Mouse (Mus musculus) cortical plate, adult 2 months (tissue): ENCODE measurements around the gene Cblc.

ENCODE experiments used
- CTCF ChIP-seq: fragments of 200-500 bp; IDR thresholded peaks from 2 replicates; pipeline ENCODE4 v1.5.1; 2011; ENCODE audit warnings: mild to moderate bottlenecking, control low read depth, low read length; ENCODE audit not compliant: insufficient read depth; ENCODE audit errors: extremely low read depth
- POLR2A ChIP-seq: fragments of 200-500 bp; IDR thresholded peaks from 2 replicates; pipeline ENCODE4 v1.6.1; 2011; ENCODE audit warnings: mild to moderate bottlenecking, low read length, control low read depth; ENCODE audit not compliant: insufficient read depth; ENCODE audit errors: extremely low read depth

DNA sequence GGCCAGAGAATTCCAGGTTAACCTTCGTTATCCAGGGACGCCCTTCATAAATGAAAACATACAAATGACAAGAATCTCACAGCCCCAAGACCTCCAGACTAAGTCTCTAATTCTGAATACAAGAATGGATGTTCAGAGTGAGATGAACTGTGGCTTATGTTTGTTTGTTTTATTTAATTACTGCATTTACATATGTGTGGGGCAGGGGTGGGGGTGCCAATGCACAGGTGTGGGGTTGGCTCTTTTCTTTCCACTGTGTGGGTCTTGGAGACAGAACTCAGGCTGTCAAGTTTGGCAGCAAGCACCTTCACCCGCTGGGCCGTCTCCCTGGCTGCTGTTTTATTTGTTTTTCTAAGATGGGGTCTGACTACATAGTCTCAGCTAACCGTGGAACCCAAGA, 54.1 kb downstream of the Cblc start:
- TF ChIP-seq CTCF (no peak), POLR2A (no peak)
